20 mouse cellular contexts compared by ENCODE assay signal in genomic region chr2:27639631-27640334, GRCm38 (mm10). TPM values are rescaled to one million over a fixed set of nuclear protein-coding genes. Genes with fewer than 3 reads are reported as not detected.
DNase-seq lines count a peak whose midpoint lies in the region; ATAC-seq lines count a peak whose summit lies in the region.
"Had no signal": no experiment of that assay in that cellular context is flagged by ENCODE, and none has a peak within 500 bp of the region (broad histone marks: within the 10 kb centered on the region; RNA-seq: fewer than 3 reads in every experiment).

No protein-coding gene starts in this region.

- WGBS in heart, embryonic 10.5 days = 80% methylated on average over 5 of the region's 5 CpGs

- no peak for DNase-seq in heart, embryonic 10.5 days (ENCODE audit: low spot score)
- no peak for DNase-seq in heart, adult 18-20 months
- DNase-seq in left cerebral cortex, postnatal 36 days (ENCODE audit: low spot score in 2 of 2) = peak; percentile 20 to 45
- DNase-seq in left cerebral cortex, postnatal 10 days (ENCODE audit: extremely low spot score in 1 of 2, low spot score in 2 of 2) = no peak
- DNase-seq in brain, adult 2 months (ENCODE audit: low read depth, low spot score) = peak; percentile 60
- peak; percentile 24 for DNase-seq in left cerebral cortex, postnatal 4 days
- DNase-seq in heart, postnatal 14 days = no peak
- DNase-seq: adrenal gland, adult 8-10 months; cerebellum, adult 9-11 months; gastrocnemius, postnatal 25 days; kidney, adult 11 months; lung, adult 2 months; lung, postnatal 36 days; thymus, postnatal 36 days had no signal

- H3K9me3 ChIP-seq in heart, embryonic 10.5 days = no peaks in the 10 kb centered on the region
- H3K9me3 ChIP-seq: embryonic facial prominence, embryonic 15.5 days; forebrain, embryonic 12.5 days; limb, embryonic 13.5 days had no signal

- ATAC-seq in CD4-positive, CD25-positive, alpha-beta regulatory T cell, adult 4 months = no peak

- 0 out of 2 replicates have a peak overlapping the region, but pooled peaks have one; percentile 13 for H3K27ac ChIP-seq in heart, embryonic 10.5 days
- H3K27ac ChIP-seq: kidney, postnatal 0 days; left cerebral cortex, adult 2 months; limb, embryonic 13.5 days had no signal

- H3K4me3 ChIP-seq in heart, embryonic 10.5 days = no peak overlapping the region
- H3K4me3 ChIP-seq: embryonic facial prominence, embryonic 15.5 days; forebrain, embryonic 12.5 days; left cerebral cortex, adult 2 months; limb, embryonic 13.5 days had no signal

- intact Hi-C loops in left cerebral cortex, postnatal 36 days (cut with DNase I) = no loop called here
- intact Hi-C loops in left cerebral cortex, postnatal 10 days (cut with DNase I) = no loop called here
- intact Hi-C loops in left cerebral cortex, postnatal 4 days (cut with DNase I) = no loop called here
- intact Hi-C loops in heart, postnatal 14 days (cut with DNase I) = no loop called here

- H3K27me3 ChIP-seq in heart, embryonic 10.5 days (ENCODE audit: insufficient read depth, poor library complexity, severe bottlenecking) = peaks cover 53% of the 10 kb centered on the region
- H3K27me3 ChIP-seq: embryonic facial prominence, embryonic 15.5 days; limb, embryonic 13.5 days had no signal

- H3K4me1 ChIP-seq in heart, embryonic 10.5 days = peaks cover 60% of the 10 kb centered on the region

- H3K36me3 ChIP-seq in heart, embryonic 10.5 days = no peaks in the 10 kb centered on the region
- H3K36me3 ChIP-seq: embryonic facial prominence, embryonic 15.5 days; forebrain, embryonic 12.5 days; limb, embryonic 13.5 days had no signal

RNA-seq across cellular contexts. Expression of gene Rxra, which starts 36.5 kb away (rescaled TPM):
- 6.4 and 8.0 TPM in 2 replicates for polyA plus RNA-seq in heart, embryonic 10.5 days (2016; fragmentation: Nextera tagmentation; extraction: Ambion mirVana)
- 10 to 100 TPM; 51.3 to 52.4 TPM for total RNA-seq in heart, adult 18-20 months (2021)
- total RNA-seq in left cerebral cortex, postnatal 36 days (2021) = 10 to 100 TPM; 19.7 to 25.6 TPM
- 10 to 100 TPM; 10.8 to 12.2 TPM for total RNA-seq in left cerebral cortex, postnatal 10 days (2021)
- total RNA-seq in left cerebral cortex, postnatal 4 days (2021) = 10 to 100 TPM in 1 of 2 experiments, 1 to 10 TPM in 1; 8.8 to 12.8 TPM
- 1 to 10 TPM; 3.3 to 7.8 TPM for polyA plus RNA-seq in CD4-positive, CD25-positive, alpha-beta regulatory T cell, adult 4 months (2017; shearing (Covaris generic))
- 10 to 100 TPM; 38.8 to 42.2 TPM for total RNA-seq in heart, postnatal 14 days (2021)

Comparison
In these comparisons a context has a peak if more than half of its experiments do, and no peak if none do; other contexts are left out.
1. DNase-seq: peak in left cerebral cortex, postnatal 36 days (2 of 2), brain, adult 2 months (single experiment) and left cerebral cortex, postnatal 4 days (single experiment); none in heart, embryonic 10.5 days (single experiment), heart, adult 18-20 months (0 of 2), left cerebral cortex, postnatal 10 days (0 of 2) and heart, postnatal 14 days (0 of 2).